Mouse (Mus musculus): ENCODE measurements around the gene Vmn1r55. TPM values are rescaled to one million over a fixed set of nuclear protein-coding genes. Genes with fewer than 3 reads are reported as not detected.

Vmn1r55 gene
- total and polyA plus RNA-seq, 3 experiments: not detected

DNA sequence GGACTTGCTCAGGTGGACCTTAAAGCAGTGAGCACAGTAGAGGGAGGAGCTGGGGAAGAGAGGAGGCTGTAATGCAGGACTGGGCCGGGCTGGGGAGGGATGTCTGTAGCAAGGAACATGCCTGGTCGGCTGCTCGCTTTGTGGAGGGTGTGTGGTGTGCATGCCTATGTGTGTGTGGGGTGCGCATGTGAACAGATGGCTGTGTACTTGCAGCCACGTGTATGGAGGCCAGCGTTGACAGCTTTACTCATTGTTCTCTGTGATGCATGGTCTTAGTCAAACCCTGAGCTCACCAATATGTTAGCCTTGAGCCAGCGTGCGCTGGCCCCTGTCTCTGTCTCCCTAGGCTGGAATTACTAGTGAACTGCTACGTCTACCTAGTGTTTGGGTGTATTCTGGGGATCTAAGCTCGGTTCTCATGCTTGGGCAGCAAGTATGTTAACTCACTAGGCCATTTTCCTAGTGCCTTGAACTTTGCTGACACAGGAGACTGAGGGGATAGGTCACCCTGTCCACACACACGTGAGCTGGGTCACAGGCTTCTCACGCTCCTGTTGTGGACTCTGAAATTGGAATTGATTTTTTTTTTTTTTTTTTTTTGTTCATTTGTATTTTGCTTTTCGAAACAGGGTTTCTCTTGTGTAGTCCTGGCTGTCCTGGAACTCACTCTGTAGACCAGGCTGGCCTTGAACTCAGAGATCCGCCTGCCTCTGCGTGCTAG is 58.3 kb downstream of the Vmn1r55 start:
- no peak overlapping the region for H3K27ac ChIP-seq (ENCODE audit: control insufficient read depth, low read depth, low read length)
- no peak for TF ChIP-seq ELF1 (IDR thresholded peaks at IDR 0.05; ENCODE audit: low read depth, low read length)
- TF ChIP-seq E2F4 (IDR thresholded peaks at IDR 0.05; ENCODE audit: borderline replicate concordance, low read depth, low read length): no peak
- no peak for TF ChIP-seq ZC3H11A (IDR thresholded peaks at IDR 0.05; ENCODE audit: low read depth, low read length)
- TF ChIP-seq USF2 (IDR thresholded peaks at IDR 0.05; ENCODE audit: borderline replicate concordance in 1 of 2, insufficient read depth in 1 of 2, low read depth in 1 of 2, low read length in 2 of 2): no peak
- no peak for TF ChIP-seq BHLHE40 (IDR thresholded peaks at IDR 0.05; ENCODE audit: borderline replicate concordance, low read depth, low read length)
- no peak for TF ChIP-seq MYB (IDR thresholded peaks at IDR 0.05; ENCODE audit: low read depth, low read length)
- no peak for TF ChIP-seq MAFK (IDR thresholded peaks at IDR 0.05; ENCODE audit: borderline replicate concordance, low read depth, low read length)
- no peak for TF ChIP-seq RCOR1 (IDR thresholded peaks at IDR 0.05; ENCODE audit: low read depth, low read length)
- no peak for TF ChIP-seq POLR2A (IDR thresholded peaks at IDR 0.05; ENCODE audit: control insufficient read depth in 1 of 2, insufficient read depth in 1 of 2, low read depth in 1 of 2, low read length in 2 of 2, poor library complexity in 1 of 2)
- no peak for TF ChIP-seq SIN3A (IDR thresholded peaks at IDR 0.05; ENCODE audit: low read length)
- no peak for TF ChIP-seq ZNF384 (IDR thresholded peaks at IDR 0.05; ENCODE audit: low read depth, low read length)
- TF ChIP-seq HCFC1 (IDR thresholded peaks at IDR 0.05; ENCODE audit: low read depth, low read length): no peak
- no peak for TF ChIP-seq TBP (IDR thresholded peaks at IDR 0.05; ENCODE audit: low read depth, low read length)
- no peak for TF ChIP-seq CHD2 (IDR thresholded peaks at IDR 0.05; ENCODE audit: low read length)
- no peak for TF ChIP-seq ZMIZ1 (IDR thresholded peaks at IDR 0.05; ENCODE audit: low read depth, low read length)
- DNase-seq (ENCODE audit: low read depth, low spot score): no peak
- peaks cover 21% of the 10 kb centered on the region for H3K79me2 ChIP-seq (ENCODE audit: control insufficient read depth, insufficient read depth, low read length, poor library complexity)
- H3K36me3 ChIP-seq (ENCODE audit: control insufficient read depth in 1 of 2, insufficient read depth in 2 of 2, low read length in 2 of 2): peaks cover 0 to 19% of the 10 kb centered on the region in 2 experiments; a peak in 2 of 4 replicates
- H3K9ac ChIP-seq (ENCODE audit: control insufficient read depth, low read depth, low read length, poor library complexity, severe bottlenecking): no peak overlapping the region
- no peaks in the 10 kb centered on the region for H3K9me3 ChIP-seq (replicated peaks; ENCODE audit: insufficient read depth, low read length)
- no peaks in the 10 kb centered on the region for H3K27me3 ChIP-seq (ENCODE audit: control insufficient read depth in 1 of 2, insufficient read depth in 2 of 2, low read length in 2 of 2)
- H3K4me1 ChIP-seq (ENCODE audit: control insufficient read depth in 1 of 2, insufficient read depth in 2 of 2, low read length in 2 of 2): no peaks in the 10 kb centered on the region
- no peak overlapping the region for H3K4me3 ChIP-seq (ENCODE audit: control insufficient read depth in 1 of 2, insufficient read depth in 1 of 2, low read depth in 2 of 2, low read length in 2 of 2)

DNA sequence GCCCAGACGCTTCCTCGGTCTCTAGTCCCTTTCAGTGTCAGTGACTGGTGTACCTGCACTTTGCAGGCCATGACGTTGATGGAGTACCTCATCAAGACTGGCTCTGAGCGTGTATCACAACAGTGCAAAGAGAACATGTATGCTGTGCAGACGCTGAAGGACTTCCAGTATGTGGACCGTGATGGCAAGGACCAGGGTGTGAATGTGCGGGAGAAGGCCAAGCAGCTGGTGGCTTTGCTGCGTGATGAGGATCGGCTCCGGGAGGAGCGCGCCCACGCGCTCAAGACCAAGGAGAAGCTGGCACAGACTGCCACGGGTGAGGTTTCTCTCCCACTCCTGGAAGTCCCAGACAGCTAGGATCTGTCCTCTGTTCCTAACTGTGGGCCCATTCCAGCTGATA is 59.6 kb downstream of the Vmn1r55 start:
- H3K27me3 ChIP-seq (ENCODE audit: control insufficient read depth in 1 of 2, insufficient read depth in 2 of 2, low read length in 2 of 2): no peaks in the 10 kb centered on the region
- no peak for TF ChIP-seq TAL1 (IDR thresholded peaks at IDR 0.05; ENCODE audit: low read length)
- TF ChIP-seq KAT2A (conservative IDR thresholded peaks at IDR 0.05; ENCODE audit: low read depth, low read length): no peak
- no peak for TF ChIP-seq UBTF (IDR thresholded peaks at IDR 0.05; ENCODE audit: borderline replicate concordance, insufficient read depth, low read depth, low read length)
- no peak for TF ChIP-seq USF2 (IDR thresholded peaks at IDR 0.05; ENCODE audit: borderline replicate concordance in 1 of 2, insufficient read depth in 1 of 2, low read depth in 1 of 2, low read length in 2 of 2)
- H3K27ac ChIP-seq (ENCODE audit: control insufficient read depth, low read depth, low read length): no peak overlapping the region
- no peaks in the 10 kb centered on the region for H3K9me3 ChIP-seq (replicated peaks; ENCODE audit: insufficient read depth, low read length)
- H3K79me2 ChIP-seq (ENCODE audit: control insufficient read depth, insufficient read depth, low read length, poor library complexity): peaks cover 27% of the 10 kb centered on the region
- peaks cover 9 to 19% of the 10 kb centered on the region in 2 experiments for H3K36me3 ChIP-seq (ENCODE audit: control insufficient read depth in 1 of 2, insufficient read depth in 2 of 2, low read length in 2 of 2)
- no peak for DNase-seq (ENCODE audit: low read depth, low spot score)
- H3K4me1 ChIP-seq (ENCODE audit: control insufficient read depth in 1 of 2, insufficient read depth in 2 of 2, low read length in 2 of 2): peaks cover 0 to 8% of the 10 kb centered on the region in 2 experiments; a peak in 3 of 4 replicates
- H3K4me3 ChIP-seq (ENCODE audit: control insufficient read depth in 1 of 2, insufficient read depth in 1 of 2, low read depth in 2 of 2, low read length in 2 of 2): no peak overlapping the region
- H3K9ac ChIP-seq (ENCODE audit: control insufficient read depth, low read depth, low read length, poor library complexity, severe bottlenecking): no peak overlapping the region
